Mouse (Mus musculus) erythroblast, embryonic 14.5 days (primary cell): ENCODE measurements around the gene Nsfl1c.

Source experiments
- GATA1 ChIP-seq: IDR thresholded peaks from 2 replicates; pipeline ENCODE4 v1.6.1; 2012; ENCODE audit warnings: low read length, inconsistent platforms, mixed read lengths
- TAL1 ChIP-seq: IDR thresholded peaks from 3 replicates; pipeline ENCODE4 v1.6.1; 2012; ENCODE audit warnings: low read length, inconsistent platforms, mixed read lengths

DNA sequence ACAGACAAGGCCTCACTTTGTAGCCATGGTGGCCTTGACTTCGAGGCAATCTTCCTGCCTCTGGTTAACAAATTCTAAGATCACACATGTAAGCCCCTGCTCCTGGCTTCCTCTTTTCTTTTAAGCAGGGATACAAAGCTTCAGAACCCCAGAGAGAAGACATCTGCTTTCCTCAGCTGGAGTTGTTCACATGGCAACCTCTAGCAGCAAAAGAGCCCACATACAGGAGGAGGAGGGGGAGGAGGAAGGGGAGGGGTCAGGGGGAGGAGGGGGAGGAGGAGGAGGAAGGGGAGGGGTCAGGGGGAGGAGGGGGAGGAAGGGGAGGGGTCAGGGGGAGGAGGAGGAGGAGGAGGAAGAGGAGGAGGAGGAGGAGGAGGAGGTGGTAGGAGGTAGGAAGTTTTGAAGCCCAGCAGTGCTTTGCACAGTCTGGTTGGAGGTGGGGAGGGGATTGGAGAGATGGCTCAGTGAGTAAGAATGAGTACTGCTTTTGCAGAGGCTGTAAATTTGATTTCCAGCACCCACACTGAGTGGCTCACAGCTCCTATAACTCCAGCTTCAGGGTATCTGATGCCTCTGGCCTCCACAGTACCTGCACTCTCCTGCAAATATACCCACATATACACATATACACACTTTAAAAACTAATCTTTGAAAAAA, 42.1 kb downstream of the Nsfl1c start:
- TF ChIP-seq TAL1 (no peak), GATA1 (no peak)
